Mouse (Mus musculus) C2C12 (cell line): ENCODE measurements at regions not wholly inside any gene's neighbourhood (a gene's known extent, or its start where the extent isn't known, plus 50 kb on each side); places are given as distances from the start of the nearest gene placed in this dataset.

Experiments
- CEBPB ChIP-seq: IDR thresholded peaks from one replicate; pipeline ENCODE4 v1.6.1; 2011; ENCODE audit warnings: low read depth, mild to moderate bottlenecking, control low read depth, moderate library complexity
- CTCF ChIP-seq: IDR thresholded peaks from one replicate; pipeline ENCODE4 v1.5.1; 2011; ENCODE audit not compliant: control insufficient read depth, insufficient read depth, insufficient read length
- MYOD1 ChIP-seq: IDR thresholded peaks from one replicate; pipeline ENCODE4 v1.6.1; 2011; ENCODE audit warnings: low read depth; ENCODE audit not compliant: control insufficient read depth, insufficient read length

DNA sequence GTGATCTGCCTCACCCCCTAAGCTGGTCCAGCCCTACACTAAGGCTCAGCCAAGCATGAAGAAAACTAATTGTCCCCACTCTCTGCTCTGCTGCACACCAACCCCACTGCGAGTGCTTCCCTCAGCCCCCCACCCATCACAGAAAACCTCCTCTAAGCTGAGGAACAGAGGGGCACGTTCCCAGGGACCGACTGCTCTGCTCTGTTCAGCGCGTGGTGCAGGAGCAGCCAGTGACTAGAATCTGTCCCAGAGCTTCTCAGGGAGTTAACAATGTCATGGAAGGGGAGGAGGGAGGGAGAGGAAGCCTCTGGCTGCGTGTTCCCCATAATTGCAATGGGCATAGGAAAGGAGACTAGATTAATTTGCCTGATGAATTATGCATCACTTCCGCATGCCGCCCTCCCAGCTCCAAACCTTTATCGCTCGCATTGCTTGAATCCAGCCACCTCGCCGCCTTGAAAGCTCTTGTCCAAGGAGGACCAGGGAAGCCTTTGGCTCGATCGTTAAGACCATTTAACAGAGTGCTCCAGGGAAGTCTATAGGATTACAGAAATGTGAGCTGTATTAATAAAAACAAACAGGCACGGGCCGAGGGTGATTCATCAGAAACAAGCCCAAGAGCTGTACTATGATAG, 76.5 kb downstream of the Sox14 start:
- TF ChIP-seq CTCF (no peak), MYOD1 (no peak), CEBPB (no peak)
